Mouse (Mus musculus): Measurements from ENCODE around the gene Heatr5b.
"Not testable (repeated sequence)": the region's sequence is repeated elsewhere in the genome, so short reads cannot be mapped to it uniquely, and the experiment has no call there.

Heatr5b gene

GRCm38 (mm10) chr17:78834856-78835835 lies at the start of gene Heatr5b, which contains the start of gene Gpatch11:
Heatr5b (minus strand) TSS chr17:78835364.
Gpatch11 (plus strand) TSS chr17:78835567.
- peak; percentile 95 to 97 for DNase-seq (ENCODE audit: low spot score in 2 of 2)

- no peak for DNase-seq (ENCODE audit: low spot score in 2 of 2)
Measured at GRCm38 (mm10) chr17:78883291-78883690, 48.1 kb upstream of the Heatr5b start.

GRCm38 (mm10) chr17:78882401-78883112 lies 47.4 kb upstream of the Heatr5b start, which contains the start of gene Eif2ak2:
Eif2ak2 (minus strand) TSS chr17:78882573.
- peak; percentile 38 to 50 for DNase-seq (ENCODE audit: low spot score in 2 of 2)

- DNase-seq (ENCODE audit: low spot score in 2 of 2), result no peak
Measured at GRCm38 (mm10) chr17:78881878-78882304, 46.7 kb upstream of the Heatr5b start.

- DNase-seq (ENCODE audit: low spot score in 2 of 2), result no peak
Measured at GRCm38 (mm10) chr17:78873886-78874285, 38.7 kb upstream of the Heatr5b start.

- DNase-seq (ENCODE audit: low spot score in 2 of 2), result no peak
Measured at GRCm38 (mm10) chr17:78856243-78856642, 21.1 kb upstream of the Heatr5b start.

- DNase-seq (ENCODE audit: low spot score in 2 of 2), result no peak
Measured at GRCm38 (mm10) chr17:78842271-78842928, 7.2 kb upstream of the Heatr5b start.

GRCm38 (mm10) chr17:78836056-78836455 lies 892 bp upstream of the Heatr5b start:
- DNase-seq (ENCODE audit: low spot score in 2 of 2), result no peak

- no peak for DNase-seq (ENCODE audit: low spot score in 2 of 2)
Measured at GRCm38 (mm10) chr17:78824346-78824745, 10.8 kb downstream of the Heatr5b start.

GRCm38 (mm10) chr17:78809582-78809981 lies 25.6 kb downstream of the Heatr5b start:
- no peak for DNase-seq (ENCODE audit: low spot score in 2 of 2)

GRCm38 (mm10) chr17:78809019-78809418 lies 26.1 kb downstream of the Heatr5b start:
- DNase-seq (ENCODE audit: low spot score in 2 of 2), result no peak

GRCm38 (mm10) chr17:78797222-78797621 lies 37.9 kb downstream of the Heatr5b start:
- no peak for DNase-seq (ENCODE audit: low spot score in 2 of 2)

GRCm38 (mm10) chr17:78794390-78794789 lies 40.8 kb downstream of the Heatr5b start:
- DNase-seq (ENCODE audit: low spot score in 2 of 2), result no peak

- DNase-seq (ENCODE audit: low spot score in 2 of 2), result no peak
Measured at GRCm38 (mm10) chr17:78792122-78792521, 43.0 kb downstream of the Heatr5b start.

GRCm38 (mm10) chr17:78791690-78792070 lies 43.5 kb downstream of the Heatr5b start:
- no peak for DNase-seq (ENCODE audit: low spot score in 2 of 2)

- DNase-seq (ENCODE audit: low spot score in 2 of 2), result no peak
Measured at GRCm38 (mm10) chr17:78791068-78791689, 44.0 kb downstream of the Heatr5b start.

GRCm38 (mm10) chr17:78788273-78788672 lies 46.9 kb downstream of the Heatr5b start:
- not testable (repeated sequence) for DNase-seq (ENCODE audit: low spot score in 2 of 2)

GRCm38 (mm10) chr17:78778765-78779164 lies 56.4 kb downstream of the Heatr5b start:
- DNase-seq (ENCODE audit: low spot score in 2 of 2), result no peak

- no peak for DNase-seq (ENCODE audit: low spot score in 2 of 2)
Measured at GRCm38 (mm10) chr17:78772317-78772716, 62.8 kb downstream of the Heatr5b start.

- DNase-seq (ENCODE audit: low spot score in 2 of 2), result no peak
Measured at GRCm38 (mm10) chr17:78770932-78771331, 64.2 kb downstream of the Heatr5b start.

GRCm38 (mm10) chr17:78769341-78769740 lies 65.8 kb downstream of the Heatr5b start:
- DNase-seq (ENCODE audit: low spot score in 2 of 2), result no peak
